Mouse (Mus musculus): Measurements from ENCODE around the gene Arid1b.

Gene Arid1b

GRCm38 (mm10) chr17:5217852-5218845 is 224.0 kb downstream of the Arid1b start:
- peak; percentile 28 for DNase-seq

GRCm38 (mm10) chr17:5218955-5219557 is 224.9 kb downstream of the Arid1b start:
- DNase-seq = no peak

GRCm38 (mm10) chr17:5221041-5221440 is 226.9 kb downstream of the Arid1b start:
- DNase-seq = no peak

GRCm38 (mm10) chr17:5221558-5221957 is 227.4 kb downstream of the Arid1b start:
- no peak for DNase-seq

GRCm38 (mm10) chr17:5222827-5223226 is 228.7 kb downstream of the Arid1b start:
- no peak for DNase-seq

- no peak for DNase-seq
Observed at GRCm38 (mm10) chr17:5224932-5225331, 230.8 kb downstream of the Arid1b start.

GRCm38 (mm10) chr17:5227136-5227535 is 233.0 kb downstream of the Arid1b start:
- no peak for DNase-seq

- DNase-seq = no peak
Observed at GRCm38 (mm10) chr17:5227950-5228615, 234.0 kb downstream of the Arid1b start.

GRCm38 (mm10) chr17:5228616-5229250 is 234.6 kb downstream of the Arid1b start:
- DNase-seq = no peak

- DNase-seq = no peak
Observed at GRCm38 (mm10) chr17:5230063-5230462, 235.9 kb downstream of the Arid1b start.

GRCm38 (mm10) chr17:5232180-5232579 is 238.0 kb downstream of the Arid1b start:
- DNase-seq = no peak

GRCm38 (mm10) chr17:5233991-5234390 is 239.9 kb downstream of the Arid1b start:
- no peak for DNase-seq

GRCm38 (mm10) chr17:5235057-5235456 is 240.9 kb downstream of the Arid1b start:
- DNase-seq = no peak

GRCm38 (mm10) chr17:5237765-5238164 is 243.6 kb downstream of the Arid1b start:
- no peak for DNase-seq

- DNase-seq = peak; percentile 54
Observed at GRCm38 (mm10) chr17:5238387-5239245, 244.5 kb downstream of the Arid1b start.

GRCm38 (mm10) chr17:5244526-5244925 is 250.4 kb downstream of the Arid1b start:
- DNase-seq = no peak

- DNase-seq = no peak
Observed at GRCm38 (mm10) chr17:5246688-5247087, 252.6 kb downstream of the Arid1b start.

GRCm38 (mm10) chr17:5247247-5247646 is 253.1 kb downstream of the Arid1b start:
- no peak for DNase-seq

- no peak for DNase-seq
Observed at GRCm38 (mm10) chr17:5247737-5248136, 253.6 kb downstream of the Arid1b start.

- DNase-seq = no peak
Observed at GRCm38 (mm10) chr17:5248957-5249656, 255.0 kb downstream of the Arid1b start.

GRCm38 (mm10) chr17:5249681-5250180 is 255.6 kb downstream of the Arid1b start:
- DNase-seq = no peak
